Mouse (Mus musculus) liver, embryonic 16.5 days (tissue): ENCODE measurements at regions not wholly inside any gene's neighbourhood (a gene's known extent, or its start where the extent isn't known, plus 50 kb on each side); places are given as distances from the start of the nearest gene placed in this dataset.

Experiments
- ATAC-seq: fragments of 200-750 bp; cut with Nextera tagmentation; 2 replicates; pipeline ENCODE4 v1.8.0; 2017; ENCODE audit warnings: low read depth, mild to moderate bottlenecking, moderate number of reproducible peaks, moderate library complexity
- H3K27ac ChIP-seq: fragments of 300-500 bp; sonication (generic); 2 replicates; pipeline ENCODE4 v1.5.1; 2014; ENCODE audit warnings: mild to moderate bottlenecking, low read length
- H3K27me3 ChIP-seq: fragments of 300-500 bp; sonication (generic); 2 replicates; pipeline ENCODE4 v1.6.1; 2014; ENCODE audit warnings: low read depth, low read length, mixed read lengths; ENCODE audit not compliant: control insufficient read depth, insufficient read depth
- H3K36me3 ChIP-seq: fragments of 300-500 bp; sonication (generic); 2 replicates; pipeline ENCODE4 v1.6.1; 2014; ENCODE audit warnings: mild to moderate bottlenecking; ENCODE audit not compliant: control insufficient read depth, insufficient read depth
- H3K4me1 ChIP-seq: fragments of 300-500 bp; sonication (generic); 2 replicates; pipeline ENCODE4 v1.6.1; 2014; ENCODE audit warnings: low read depth, low read length, mixed read lengths; ENCODE audit not compliant: control insufficient read depth
- H3K4me2 ChIP-seq: fragments of 300-500 bp; sonication (generic); 2 replicates; pipeline ENCODE4 v1.6.1; 2014; ENCODE audit warnings: low read depth, low read length, mixed read lengths
- H3K4me3 ChIP-seq: fragments of 300-500 bp; sonication (generic); 2 replicates; pipeline ENCODE4 v1.5.1; 2014; ENCODE audit warnings: low read depth, mild to moderate bottlenecking, low read length
- H3K9ac ChIP-seq: fragments of 300-500 bp; sonication (generic); 2 replicates; pipeline ENCODE4 v1.6.1; 2014; ENCODE audit warnings: low read depth, low read length
- H3K9me3 ChIP-seq: fragments of 300-500 bp; sonication (generic); replicated peaks from 2 replicates; pipeline ENCODE4 v1.6.1; 2016; ENCODE audit warnings: low read length; ENCODE audit not compliant: control insufficient read depth
- WGBS: fragments of 180-500 bp; shearing (Covaris S2); extraction: QIAGEN DNeasy Blood & Tissue Kit; methylation state at CpG from one replicate; pipeline ENCODE4 v1.1.7; 2014; ENCODE audit not compliant: insufficient replicate concordance; 5-methylcytosine and 5-hydroxymethylcytosine counted together

DNA sequence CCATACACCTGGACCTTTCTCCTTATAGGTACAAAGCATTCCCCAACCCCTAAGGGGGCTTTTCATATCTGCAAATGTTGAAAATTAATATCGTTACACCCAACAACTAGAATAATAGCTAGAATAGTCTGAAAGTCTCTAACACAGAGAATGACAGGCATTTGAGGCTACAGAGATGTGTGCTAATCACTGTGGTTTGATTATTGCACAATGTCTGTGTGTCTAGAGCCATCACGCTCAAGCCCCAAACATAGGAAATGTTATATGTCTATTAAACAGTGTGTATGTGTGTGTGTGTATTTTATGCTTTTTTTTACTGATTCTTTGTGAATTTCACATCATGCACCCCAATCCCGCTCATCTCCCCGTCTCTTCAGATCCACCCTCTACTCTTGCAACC, 77.2 kb upstream of the Aldh1a3 start:
- 61% methylated on average over 4 of the region's 4 CpGs for WGBS
- H3K9me3 ChIP-seq, result no peaks in the 10 kb centered on the region
- H3K4me3 ChIP-seq, result no peak overlapping the region
- no peak overlapping the region for H3K4me2 ChIP-seq
- no peak overlapping the region for H3K27ac ChIP-seq
- no peaks in the 10 kb centered on the region for H3K4me1 ChIP-seq
- ATAC-seq, result peak; percentile 48; the same call in 1 of the 2 replicates
- no peaks in the 10 kb centered on the region for H3K36me3 ChIP-seq
- H3K9ac ChIP-seq, result no peak overlapping the region
- no peaks in the 10 kb centered on the region for H3K27me3 ChIP-seq

DNA sequence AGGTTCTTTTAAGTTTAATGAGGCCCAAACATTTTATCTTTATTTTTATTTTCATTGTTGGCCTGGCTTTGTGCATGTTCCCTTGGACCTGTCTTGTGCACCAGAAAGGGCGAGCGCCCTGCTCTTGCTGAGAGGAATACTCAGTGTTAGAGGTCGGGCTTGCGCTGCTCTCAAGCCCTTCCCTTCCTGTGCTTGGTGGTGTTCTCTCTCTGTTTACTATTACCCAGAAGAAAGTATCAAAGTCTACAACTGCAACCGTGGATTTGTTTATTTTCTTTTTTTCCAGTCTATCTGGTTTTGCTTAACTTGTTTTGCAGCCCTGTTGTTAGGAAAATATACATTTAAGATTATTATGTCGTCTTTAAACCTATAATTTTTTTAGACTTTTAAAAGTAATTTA, 74.1 kb upstream of the Aldh1a3 start:
- Histone ChIP-seq H3K4me1 (no peaks in the 10 kb centered on the region), H3K9me3 (no peaks in the 10 kb centered on the region), H3K27me3 (no peaks in the 10 kb centered on the region), H3K27ac (no peak overlapping the region), H3K36me3 (no peaks in the 10 kb centered on the region), H3K4me2 (no peak overlapping the region), H3K9ac (no peak overlapping the region), H3K4me3 (no peak overlapping the region)
- WGBS, result 53% methylated on average over 6 of the region's 6 CpGs
- peak; percentile 63 for ATAC-seq

DNA sequence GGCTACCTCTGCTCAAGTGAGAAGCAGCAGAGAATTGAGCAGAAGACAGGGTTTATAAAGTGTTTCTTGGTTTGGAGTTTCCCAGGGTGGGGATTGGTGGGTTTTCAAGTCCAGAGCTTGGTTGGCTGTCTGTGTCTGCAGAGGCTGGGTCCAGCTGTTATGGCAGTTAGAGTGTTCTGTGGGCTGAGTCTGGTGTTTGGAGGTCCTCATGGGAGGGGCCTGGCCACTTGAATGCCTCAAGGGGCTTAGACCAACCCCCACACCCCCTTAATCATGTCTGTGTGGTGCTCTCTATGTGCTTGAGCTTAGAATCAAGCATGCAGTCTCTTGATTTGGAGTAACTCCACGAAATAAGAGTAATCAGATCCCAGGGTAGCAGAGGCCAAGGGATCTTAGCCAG, 70.2 kb upstream of the Aldh1a3 start:
- no peak overlapping the region for H3K9ac ChIP-seq
- no peak overlapping the region for H3K27ac ChIP-seq
- H3K27me3 ChIP-seq, result no peaks in the 10 kb centered on the region
- H3K4me2 ChIP-seq, result no peak overlapping the region
- ATAC-seq, result no peak
- H3K4me3 ChIP-seq, result no peak overlapping the region
- 9% methylated on average over 1 of the region's 1 CpGs for WGBS
- no peaks in the 10 kb centered on the region for H3K4me1 ChIP-seq
- no peaks in the 10 kb centered on the region for H3K36me3 ChIP-seq
- H3K9me3 ChIP-seq, result no peaks in the 10 kb centered on the region

DNA sequence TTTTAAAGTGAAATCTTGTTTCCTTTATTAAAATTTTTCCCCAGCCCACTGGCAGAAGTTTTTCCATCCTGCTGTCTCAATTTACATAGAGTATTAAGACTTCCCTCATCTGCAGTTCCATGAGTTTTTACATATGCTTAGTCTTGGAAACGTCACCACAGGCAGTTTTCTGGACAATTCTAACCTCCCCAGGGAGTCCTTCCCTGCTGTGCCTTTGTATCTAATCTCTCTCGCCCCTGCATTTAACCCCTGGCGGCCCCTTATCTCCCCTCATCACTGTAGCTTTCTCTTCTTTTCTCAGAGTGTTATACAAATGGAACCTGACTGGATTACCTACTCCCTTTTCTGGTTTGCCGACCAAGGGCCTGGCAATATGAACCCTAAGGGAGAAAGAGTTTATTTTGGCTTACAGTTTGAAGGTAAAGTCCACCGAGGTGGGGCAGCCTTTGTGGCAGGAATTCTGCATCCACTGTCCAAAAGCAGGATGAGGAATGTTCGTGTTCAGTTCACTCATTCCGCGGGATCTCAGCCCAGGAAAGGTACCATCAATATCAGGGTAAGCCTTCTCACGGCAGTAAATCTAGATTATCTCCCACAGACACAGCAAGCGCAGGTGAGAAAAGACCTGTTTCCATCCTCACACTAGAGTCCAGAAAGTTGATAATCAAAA, 66.0 kb upstream of the Aldh1a3 start:
- Histone ChIP-seq H3K9ac (no peak overlapping the region), H3K4me2 (no peak overlapping the region), H3K4me3 (no peak overlapping the region), H3K27me3 (no peaks in the 10 kb centered on the region), H3K4me1 (no peaks in the 10 kb centered on the region), H3K9me3 (no peaks in the 10 kb centered on the region), H3K27ac (no peak overlapping the region), H3K36me3 (no peaks in the 10 kb centered on the region)
- no peak for ATAC-seq
- WGBS, result 69% methylated on average over 10 of the region's 10 CpGs

DNA sequence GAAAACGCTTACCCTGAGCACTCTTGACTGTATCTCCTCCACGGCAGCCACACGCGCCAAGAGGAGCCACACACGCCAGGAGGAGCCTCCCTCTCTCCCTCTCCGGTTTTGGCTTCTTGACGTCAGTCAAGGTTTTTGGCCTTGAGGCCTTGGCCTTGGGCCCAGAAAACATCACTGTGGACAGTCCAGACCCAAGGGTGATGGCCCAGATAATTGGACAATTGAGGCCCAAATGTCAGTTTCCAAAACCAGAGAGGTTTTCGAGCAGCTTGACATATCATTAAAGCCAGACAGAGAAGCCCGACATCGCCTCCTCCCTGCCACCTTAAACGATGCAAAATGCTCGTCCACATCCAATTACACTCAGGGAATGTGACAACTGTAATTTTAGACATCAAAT, 65.4 kb upstream of the Aldh1a3 start:
- H3K36me3 ChIP-seq, result no peaks in the 10 kb centered on the region
- H3K4me2 ChIP-seq, result no peak overlapping the region
- H3K27ac ChIP-seq, result no peak overlapping the region
- H3K27me3 ChIP-seq, result no peaks in the 10 kb centered on the region
- no peaks in the 10 kb centered on the region for H3K4me1 ChIP-seq
- H3K9me3 ChIP-seq, result no peaks in the 10 kb centered on the region
- ATAC-seq, result no peak
- H3K4me3 ChIP-seq, result no peak overlapping the region
- no peak overlapping the region for H3K9ac ChIP-seq
- WGBS, result 79% methylated on average over 12 of the region's 12 CpGs

DNA sequence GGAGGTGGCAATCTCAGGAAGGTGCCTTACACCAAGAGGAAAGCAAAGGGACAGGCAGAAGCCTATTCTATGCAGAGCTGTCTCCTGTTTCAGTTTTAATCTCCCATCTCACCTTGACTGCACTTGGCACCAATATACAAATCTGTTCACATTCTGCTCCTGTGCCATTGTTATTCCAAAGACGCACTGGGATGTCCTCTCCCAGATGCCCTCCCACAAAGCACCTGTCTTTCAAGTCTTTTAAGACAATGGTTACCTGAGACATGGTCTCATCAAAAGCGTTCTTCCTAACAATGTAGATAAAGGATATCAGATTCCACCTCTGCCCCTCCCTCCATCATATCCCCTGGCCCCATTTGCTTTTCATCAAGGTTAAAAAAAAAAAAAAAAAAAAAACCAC, 64.2 kb upstream of the Aldh1a3 start:
- Histone ChIP-seq H3K4me1 (no peaks in the 10 kb centered on the region), H3K9me3 (no peaks in the 10 kb centered on the region), H3K27me3 (no peaks in the 10 kb centered on the region), H3K9ac (no peak overlapping the region), H3K36me3 (no peaks in the 10 kb centered on the region), H3K4me2 (no peak overlapping the region), H3K4me3 (no peak overlapping the region), H3K27ac (no peak overlapping the region)
- ATAC-seq, result no peak
- WGBS, result 49% methylated on average over 2 of the region's 2 CpGs

DNA sequence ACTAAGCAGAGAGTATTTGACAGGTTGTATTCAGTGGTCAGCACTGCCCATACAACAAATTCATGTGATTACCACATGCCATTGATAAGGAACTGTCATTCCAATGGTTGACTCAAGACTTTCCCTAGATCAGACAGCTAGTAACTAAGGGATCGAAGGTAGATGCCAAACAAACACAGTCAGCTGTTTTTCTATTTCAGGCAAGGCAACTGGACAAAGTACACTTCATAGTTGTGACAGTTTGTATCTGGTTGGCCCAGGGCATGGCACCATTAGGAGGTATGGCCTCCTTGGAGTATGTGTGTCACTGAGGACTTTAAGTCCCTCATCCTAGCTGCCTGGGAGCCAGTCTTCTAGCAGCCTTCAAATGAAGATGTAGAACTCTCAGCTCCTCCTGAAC, 62.8 kb upstream of the Aldh1a3 start:
- WGBS, result 59% methylated on average over 1 of the region's 1 CpGs
- no peak for ATAC-seq
- no peaks in the 10 kb centered on the region for H3K4me1 ChIP-seq

DNA sequence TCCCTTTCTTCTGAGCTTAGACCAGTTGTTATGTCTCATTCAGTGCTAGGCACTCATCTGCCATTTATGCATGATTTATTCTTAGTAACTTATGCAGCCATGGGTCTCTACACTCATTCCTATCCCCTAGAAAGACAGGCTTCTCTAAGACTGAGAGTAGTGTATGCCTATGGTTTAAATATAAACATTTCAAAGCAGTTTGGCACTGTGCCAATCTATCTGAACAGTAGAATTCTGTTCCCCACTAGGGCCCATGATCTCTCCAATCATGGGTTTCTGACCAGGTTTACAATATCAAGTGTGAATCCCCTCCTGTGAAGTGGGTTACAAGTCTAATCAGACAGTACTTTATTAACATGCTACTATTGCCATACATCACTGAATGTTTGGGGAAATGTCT, 60.4 kb upstream of the Aldh1a3 start:
- no peak for ATAC-seq
- no peaks in the 10 kb centered on the region for H3K27me3 ChIP-seq
- H3K9me3 ChIP-seq, result no peaks in the 10 kb centered on the region
- no peak overlapping the region for H3K27ac ChIP-seq
- no peak overlapping the region for H3K4me3 ChIP-seq
- no peaks in the 10 kb centered on the region for H3K4me1 ChIP-seq
- no peaks in the 10 kb centered on the region for H3K36me3 ChIP-seq
- H3K4me2 ChIP-seq, result no peak overlapping the region
- no peak overlapping the region for H3K9ac ChIP-seq

More for the DNA sequence above, 62.8 kb upstream of the Aldh1a3 start:
- Histone ChIP-seq H3K27ac (no peak overlapping the region), H3K27me3 (no peaks in the 10 kb centered on the region), H3K36me3 (no peaks in the 10 kb centered on the region), H3K4me3 (no peak overlapping the region), H3K9ac (no peak overlapping the region), H3K9me3 (no peaks in the 10 kb centered on the region), H3K4me2 (no peak overlapping the region)

DNA sequence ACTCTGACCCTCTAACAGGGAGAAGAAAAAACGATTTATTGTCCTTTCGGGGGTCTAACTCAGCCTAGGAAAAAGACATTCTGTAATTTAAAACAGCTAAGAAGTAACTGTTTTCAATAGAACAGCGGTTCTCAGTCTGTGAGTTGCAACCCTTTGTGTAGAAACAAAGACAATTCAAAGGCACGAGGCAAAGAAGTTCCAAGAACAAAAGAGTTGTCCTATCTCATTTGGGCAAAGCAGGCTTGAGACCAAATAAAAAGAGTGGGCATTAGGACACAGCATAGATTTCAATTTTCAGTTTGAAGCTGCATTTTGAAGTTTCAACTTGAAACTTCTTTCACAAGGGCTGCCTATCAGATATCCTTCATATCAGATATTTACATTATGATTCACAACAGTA, 53.1 kb upstream of the Aldh1a3 start:
- Histone ChIP-seq H3K9ac (no peak overlapping the region), H3K9me3 (no peaks in the 10 kb centered on the region), H3K4me1 (no peaks in the 10 kb centered on the region), H3K27ac (no peak overlapping the region), H3K36me3 (no peaks in the 10 kb centered on the region), H3K27me3 (no peaks in the 10 kb centered on the region), H3K4me3 (no peak overlapping the region), H3K4me2 (no peak overlapping the region)
- no peak for ATAC-seq
- whole genome bisulfite sequencing, result 37% methylated on average over 4 of the region's 4 CpGs
